In genomic region chr12:82350891-82351290, GRCm38 (mm10) we compare ENCODE assay signal across 14 mouse cellular contexts.
DNase-seq lines count a peak whose midpoint lies in the region; ATAC-seq lines count a peak whose summit lies in the region.
"Had no signal": no experiment of that assay in that cellular context is flagged by ENCODE, and none has a peak within 500 bp of the region (broad histone marks: within the 10 kb centered on the region; RNA-seq: fewer than 3 reads in every experiment).

No protein-coding gene starts in this region.

- 0 out of 2 replicates have a peak overlapping the region, but pooled peaks have one; percentile 0 for H3K9ac ChIP-seq in midbrain, embryonic 12.5 days (replicated peaks)
- H3K9ac ChIP-seq in midbrain, embryonic 15.5 days, result no peak overlapping the region
- no peak overlapping the region for H3K9ac ChIP-seq in intestine, embryonic 15.5 days
- H3K9ac ChIP-seq: embryonic facial prominence, embryonic 15.5 days; forebrain, embryonic 12.5 days; hindbrain, embryonic 12.5 days; neural tube, embryonic 13.5 days had no signal

- no peaks in the 10 kb centered on the region for H3K27me3 ChIP-seq in midbrain, embryonic 12.5 days
- no peaks in the 10 kb centered on the region for H3K27me3 ChIP-seq in midbrain, embryonic 15.5 days (replicated peaks)
- H3K27me3 ChIP-seq in intestine, embryonic 15.5 days (replicated peaks), result no peaks in the 10 kb centered on the region
- H3K27me3 ChIP-seq: embryonic facial prominence, embryonic 15.5 days; forebrain, embryonic 12.5 days; hindbrain, embryonic 12.5 days; neural tube, embryonic 13.5 days; Patski had no signal

- no peak overlapping the region for H3K27ac ChIP-seq in midbrain, embryonic 12.5 days (replicated peaks)
- no peak overlapping the region for H3K27ac ChIP-seq in midbrain, embryonic 15.5 days
- H3K27ac ChIP-seq in intestine, embryonic 15.5 days, result no peak overlapping the region
- H3K27ac ChIP-seq: embryonic facial prominence, embryonic 15.5 days; forebrain, embryonic 12.5 days; hindbrain, embryonic 12.5 days; neural tube, embryonic 13.5 days had no signal

- no peak for ATAC-seq in midbrain, embryonic 12.5 days (ENCODE audit: low FRiP score, low read depth)
- no peak for ATAC-seq in midbrain, embryonic 15.5 days (replicated peaks)
- ATAC-seq in intestine, embryonic 15.5 days, result no peak
- ATAC-seq: Patski had no signal

- DNase-seq in gastrocnemius, postnatal 10 days, result peak; percentile 26
- no peak for DNase-seq in gastrocnemius, postnatal 25 days
- DNase-seq in kidney, postnatal 10 days, result peak; percentile 57
- DNase-seq in kidney, adult 11 months, result no peak
- DNase-seq in thymus, postnatal 36 days, result no peak
- DNase-seq: cerebellum, adult 18-20 months had no signal

- no peak overlapping the region for H3K4me2 ChIP-seq in midbrain, embryonic 12.5 days (replicated peaks)
- no peak overlapping the region for H3K4me2 ChIP-seq in midbrain, embryonic 15.5 days
- no peak overlapping the region for H3K4me2 ChIP-seq in intestine, embryonic 15.5 days (replicated peaks)
- H3K4me2 ChIP-seq: embryonic facial prominence, embryonic 15.5 days; forebrain, embryonic 12.5 days; hindbrain, embryonic 12.5 days; neural tube, embryonic 13.5 days had no signal

- H3K4me1 ChIP-seq in midbrain, embryonic 12.5 days, result peaks cover 8% of the 10 kb centered on the region; the same call in 1 of the 2 replicates
- H3K4me1 ChIP-seq in midbrain, embryonic 15.5 days, result peaks cover 3% of the 10 kb centered on the region; the same call in 1 of the 2 replicates
- H3K4me1 ChIP-seq in intestine, embryonic 15.5 days (replicated peaks), result 0 out of 2 replicates have a peak, but pooled peaks cover 6% of the 10 kb centered on the region

- 85% methylated on average over 6 of the region's 6 CpGs for WGBS in midbrain, embryonic 12.5 days
- WGBS in midbrain, embryonic 15.5 days, result 72% methylated on average over 6 of the region's 6 CpGs
- 72% methylated on average over 6 of the region's 6 CpGs for WGBS in intestine, embryonic 15.5 days

- H3K36me3 ChIP-seq in midbrain, embryonic 12.5 days, result no peaks in the 10 kb centered on the region
- no peaks in the 10 kb centered on the region for H3K36me3 ChIP-seq in midbrain, embryonic 15.5 days (replicated peaks)
- no peaks in the 10 kb centered on the region for H3K36me3 ChIP-seq in intestine, embryonic 15.5 days
- H3K36me3 ChIP-seq: embryonic facial prominence, embryonic 15.5 days; forebrain, embryonic 12.5 days; hindbrain, embryonic 12.5 days; neural tube, embryonic 13.5 days had no signal

- H3K9me3 ChIP-seq in midbrain, embryonic 12.5 days, result no peaks in the 10 kb centered on the region
- no peaks in the 10 kb centered on the region for H3K9me3 ChIP-seq in midbrain, embryonic 15.5 days
- H3K9me3 ChIP-seq in intestine, embryonic 15.5 days, result no peaks in the 10 kb centered on the region
- H3K9me3 ChIP-seq: embryonic facial prominence, embryonic 15.5 days; forebrain, embryonic 12.5 days; hindbrain, embryonic 12.5 days; neural tube, embryonic 13.5 days had no signal

- no peak overlapping the region for H3K4me3 ChIP-seq in midbrain, embryonic 12.5 days
- no peak overlapping the region for H3K4me3 ChIP-seq in midbrain, embryonic 15.5 days
- no peak overlapping the region for H3K4me3 ChIP-seq in intestine, embryonic 15.5 days (replicated peaks)
- H3K4me3 ChIP-seq: embryonic facial prominence, embryonic 15.5 days; forebrain, embryonic 12.5 days; hindbrain, embryonic 12.5 days; neural tube, embryonic 13.5 days had no signal

Comparison
In these comparisons a context has a peak if more than half of its experiments do, and no peak if none do; other contexts are left out.
1. DNase-seq: peak in gastrocnemius, postnatal 10 days (single experiment) and kidney, postnatal 10 days (single experiment); none in gastrocnemius, postnatal 25 days (single experiment), kidney, adult 11 months (single experiment) and thymus, postnatal 36 days (0 of 2).